Mouse (Mus musculus): ENCODE measurements around the gene Ldb2. TPM values are rescaled to one million over a fixed set of nuclear protein-coding genes. Genes with fewer than 3 reads are reported as not detected.

Ldb2 gene
- polyA plus RNA-seq, 1 experiment from 2014 or later, result 24.9 TPM

DNA sequence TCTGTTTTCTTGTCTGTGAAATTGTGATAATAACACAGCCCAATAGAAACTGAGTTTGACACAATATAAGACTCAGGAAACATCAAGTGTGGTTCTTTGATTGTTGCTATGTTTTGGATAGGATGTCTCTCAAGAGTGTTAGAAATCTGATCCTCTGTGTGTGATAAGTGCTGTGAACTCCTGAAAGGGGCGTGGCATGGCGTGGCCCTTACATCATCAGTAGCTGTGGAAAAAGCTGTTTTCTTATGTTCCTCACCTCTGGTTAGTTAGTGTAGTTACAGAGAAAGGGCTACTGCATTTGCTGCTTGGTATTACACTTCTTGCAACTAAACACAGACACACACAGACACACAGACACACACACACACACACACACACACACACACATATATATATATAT, 90.2 kb downstream of the Ldb2 start:
- no peak overlapping the region for H3K9ac ChIP-seq (ENCODE audit: low read length)
- no peak for ATAC-seq (ENCODE audit: insufficient read depth, low FRiP score, low TSS enrichment)
- H3K9me3 ChIP-seq (ENCODE audit: control insufficient read depth, low read length), result no peaks in the 10 kb centered on the region
- 0 out of 2 replicates have a peak, but pooled peaks cover 2% of the 10 kb centered on the region for H3K4me1 ChIP-seq (ENCODE audit: control insufficient read depth, insufficient read depth, low read length)
- DNase-seq (ENCODE audit: low spot score), result no peak
- H3K36me3 ChIP-seq (ENCODE audit: control insufficient read depth, insufficient read depth, low read length), result no peaks in the 10 kb centered on the region
- H3K27me3 ChIP-seq (ENCODE audit: control insufficient read depth, insufficient read depth, low read length), result no peaks in the 10 kb centered on the region
- no peak overlapping the region for H3K27ac ChIP-seq (ENCODE audit: low read depth, low read length)
- H3K4me3 ChIP-seq (ENCODE audit: low read depth, low read length), result no peak overlapping the region
- 83% methylated on average over 2 of the region's 2 CpGs for WGBS
- H3K4me2 ChIP-seq (ENCODE audit: low read depth), result no peak overlapping the region

DNA sequence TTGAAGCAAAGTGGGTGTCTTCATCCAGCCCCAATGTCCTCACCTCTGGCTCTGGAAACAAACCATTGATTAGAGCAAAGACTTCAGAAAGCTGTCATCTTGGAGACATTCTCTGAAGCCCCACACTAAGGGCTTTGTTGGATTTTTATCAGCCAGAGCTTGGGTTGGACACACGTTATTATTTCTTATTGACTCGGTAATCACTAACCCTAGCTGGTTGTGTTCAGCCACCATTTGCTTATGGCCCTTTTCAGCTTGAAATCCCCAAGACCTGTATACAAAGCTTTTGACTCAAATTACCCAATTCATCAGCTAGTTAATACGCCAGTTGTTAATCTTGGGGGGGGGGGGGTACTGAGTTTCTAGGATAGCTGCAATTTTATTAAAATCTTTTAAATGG, 91.5 kb downstream of the Ldb2 start:
- Histone ChIP-seq H3K27me3 (ENCODE audit: control insufficient read depth, insufficient read depth, low read length) (no peaks in the 10 kb centered on the region), H3K4me1 (ENCODE audit: control insufficient read depth, insufficient read depth, low read length) (no peaks in the 10 kb centered on the region), H3K36me3 (ENCODE audit: control insufficient read depth, insufficient read depth, low read length) (no peaks in the 10 kb centered on the region), H3K4me2 (ENCODE audit: low read depth) (no peak overlapping the region), H3K9me3 (ENCODE audit: control insufficient read depth, low read length) (no peaks in the 10 kb centered on the region), H3K4me3 (ENCODE audit: low read depth, low read length) (no peak overlapping the region), H3K9ac (ENCODE audit: low read length) (no peak overlapping the region), H3K27ac (ENCODE audit: low read depth, low read length) (no peak overlapping the region)
- no peak for DNase-seq (ENCODE audit: low spot score)
- WGBS, result 85% methylated on average over 3 of the region's 3 CpGs
- ATAC-seq (ENCODE audit: insufficient read depth, low FRiP score, low TSS enrichment), result no peak

DNA sequence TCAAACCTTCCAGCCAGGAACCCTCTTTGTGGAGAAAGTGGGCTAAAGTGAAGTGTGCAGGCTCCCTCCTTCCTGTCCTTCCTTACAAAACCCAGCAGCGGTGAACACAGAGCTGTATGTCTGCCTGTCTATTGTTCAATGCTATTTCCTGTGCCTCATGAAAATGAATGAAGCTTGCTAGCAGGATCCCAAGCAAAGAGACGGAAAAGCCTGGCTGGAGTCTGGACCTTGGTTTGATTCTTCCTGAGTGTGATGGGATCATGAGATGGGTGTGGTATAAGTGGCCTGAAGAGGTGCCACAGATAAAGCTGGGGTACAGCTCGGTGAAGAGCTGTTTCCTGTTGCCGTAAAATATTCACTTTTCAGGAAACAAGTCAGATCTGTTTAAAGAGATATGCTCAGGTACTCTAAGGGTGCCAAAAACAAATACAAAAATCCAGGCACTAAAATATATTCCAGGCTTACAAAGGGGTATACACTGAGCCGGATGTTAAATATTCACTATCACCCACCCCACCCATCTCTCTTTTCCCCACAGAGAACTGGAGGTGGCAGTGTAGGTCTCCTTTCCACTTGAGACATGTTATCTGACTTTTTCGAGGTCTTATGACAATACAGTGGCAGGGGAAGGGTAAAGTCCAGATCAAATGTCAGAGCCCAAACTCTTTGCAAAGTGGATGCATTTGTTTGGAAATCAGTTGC, 92.3 kb downstream of the Ldb2 start:
- no peak overlapping the region for H3K4me2 ChIP-seq (ENCODE audit: low read depth)
- ATAC-seq (ENCODE audit: insufficient read depth, low FRiP score, low TSS enrichment), result no peak
- no peaks in the 10 kb centered on the region for H3K9me3 ChIP-seq (ENCODE audit: control insufficient read depth, low read length)
- DNase-seq (ENCODE audit: low spot score), result no peak
- no peaks in the 10 kb centered on the region for H3K27me3 ChIP-seq (ENCODE audit: control insufficient read depth, insufficient read depth, low read length)
- no peak overlapping the region for H3K4me3 ChIP-seq (ENCODE audit: low read depth, low read length)
- H3K4me1 ChIP-seq (ENCODE audit: control insufficient read depth, insufficient read depth, low read length), result no peaks in the 10 kb centered on the region
- no peak overlapping the region for H3K9ac ChIP-seq (ENCODE audit: low read length)
- 62% methylated on average over 6 of the region's 6 CpGs for WGBS
- no peaks in the 10 kb centered on the region for H3K36me3 ChIP-seq (ENCODE audit: control insufficient read depth, insufficient read depth, low read length)
- H3K27ac ChIP-seq (ENCODE audit: low read depth, low read length), result no peak overlapping the region

DNA sequence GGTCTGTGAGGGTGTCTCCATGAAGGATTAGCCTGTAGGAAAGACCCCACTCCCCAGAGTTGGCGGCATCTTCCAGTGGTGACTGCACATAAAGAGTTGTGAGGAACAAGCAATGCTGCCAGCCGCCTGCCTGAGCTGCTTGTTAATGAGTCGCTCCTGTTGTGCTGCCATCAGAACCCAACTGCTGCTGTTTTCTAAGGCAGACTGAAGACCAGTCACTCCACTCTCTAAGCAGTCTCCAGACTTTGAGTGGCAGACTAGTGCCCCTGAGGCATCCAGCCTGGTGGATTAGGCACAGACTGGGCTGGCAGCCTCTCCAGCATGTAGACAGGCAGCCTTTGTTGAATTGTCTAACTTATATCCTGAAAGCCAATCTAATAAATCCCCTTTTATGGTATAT, 101.5 kb downstream of the Ldb2 start:
- H3K27me3 ChIP-seq (ENCODE audit: control insufficient read depth, insufficient read depth, low read length), result no peaks in the 10 kb centered on the region
- no peak overlapping the region for H3K9ac ChIP-seq (ENCODE audit: low read length)
- 73% methylated on average over 3 of the region's 3 CpGs for WGBS
- no peak overlapping the region for H3K27ac ChIP-seq (ENCODE audit: low read depth, low read length)
- no peaks in the 10 kb centered on the region for H3K9me3 ChIP-seq (ENCODE audit: control insufficient read depth, low read length)
- H3K36me3 ChIP-seq (ENCODE audit: control insufficient read depth, insufficient read depth, low read length), result no peaks in the 10 kb centered on the region
- H3K4me3 ChIP-seq (ENCODE audit: low read depth, low read length), result no peak overlapping the region
- no peak overlapping the region for H3K4me2 ChIP-seq (ENCODE audit: low read depth)
- DNase-seq (ENCODE audit: low spot score) (no peak), ATAC-seq (ENCODE audit: insufficient read depth, low FRiP score, low TSS enrichment) (no peak)
- H3K4me1 ChIP-seq (ENCODE audit: control insufficient read depth, insufficient read depth, low read length), result no peaks in the 10 kb centered on the region

DNA sequence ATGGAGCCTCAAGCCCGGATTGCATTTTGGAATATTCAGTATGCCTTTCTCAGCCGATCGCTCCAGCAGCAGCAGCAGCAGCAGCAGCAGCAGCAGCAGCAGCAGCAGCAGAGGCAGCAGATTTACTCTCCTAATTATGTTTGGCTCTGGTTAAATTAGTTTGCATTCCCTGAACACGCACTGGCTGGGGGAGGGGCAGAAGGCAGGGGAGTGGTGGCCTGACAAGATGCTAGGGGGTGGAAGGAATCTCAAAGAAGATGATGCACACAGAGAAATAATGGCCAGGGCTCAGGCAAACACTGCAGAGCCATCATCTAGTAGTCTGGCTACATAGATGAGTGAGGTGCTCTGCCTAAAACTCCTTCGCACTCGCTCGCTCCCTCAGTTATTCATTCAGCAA, 102.9 kb downstream of the Ldb2 start:
- no peaks in the 10 kb centered on the region for H3K36me3 ChIP-seq (ENCODE audit: control insufficient read depth, insufficient read depth, low read length)
- DNase-seq (ENCODE audit: low spot score) (no peak), ATAC-seq (ENCODE audit: insufficient read depth, low FRiP score, low TSS enrichment) (no peak; the same call in 1 of the 2 replicates)
- no peak overlapping the region for H3K9ac ChIP-seq (ENCODE audit: low read length)
- no peaks in the 10 kb centered on the region for H3K9me3 ChIP-seq (ENCODE audit: control insufficient read depth, low read length)
- H3K27ac ChIP-seq (ENCODE audit: low read depth, low read length), result no peak overlapping the region
- no peak overlapping the region for H3K4me3 ChIP-seq (ENCODE audit: low read depth, low read length)
- no peaks in the 10 kb centered on the region for H3K27me3 ChIP-seq (ENCODE audit: control insufficient read depth, insufficient read depth, low read length)
- 77% methylated on average over 7 of the region's 7 CpGs for WGBS
- H3K4me1 ChIP-seq (ENCODE audit: control insufficient read depth, insufficient read depth, low read length), result no peaks in the 10 kb centered on the region
- H3K4me2 ChIP-seq (ENCODE audit: low read depth), result no peak overlapping the region

DNA sequence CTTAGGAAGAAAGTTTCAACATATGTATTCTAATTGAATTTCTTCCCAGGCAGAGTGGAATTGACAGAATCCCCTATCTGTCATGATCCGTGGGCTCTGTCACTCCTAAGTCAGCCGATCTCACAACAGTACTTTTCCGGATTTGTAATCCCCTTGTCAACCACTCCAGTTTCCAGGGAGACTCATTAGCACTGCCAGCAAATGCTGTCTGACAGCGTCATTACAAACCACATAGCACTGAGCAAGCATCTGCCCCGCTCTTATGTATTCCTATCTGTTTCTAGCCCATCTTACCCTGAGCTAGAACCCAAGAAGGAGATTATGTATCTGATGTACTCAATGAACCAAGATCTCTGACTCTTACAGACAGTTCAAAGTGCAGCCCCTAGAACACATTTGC, 105.8 kb downstream of the Ldb2 start:
- H3K9ac ChIP-seq (ENCODE audit: low read length), result no peak overlapping the region
- no peak overlapping the region for H3K4me2 ChIP-seq (ENCODE audit: low read depth)
- no peak for ATAC-seq (ENCODE audit: insufficient read depth, low FRiP score, low TSS enrichment)
- no peaks in the 10 kb centered on the region for H3K27me3 ChIP-seq (ENCODE audit: control insufficient read depth, insufficient read depth, low read length)
- H3K4me3 ChIP-seq (ENCODE audit: low read depth, low read length), result no peak overlapping the region
- no peaks in the 10 kb centered on the region for H3K9me3 ChIP-seq (ENCODE audit: control insufficient read depth, low read length)
- 76% methylated on average over 5 of the region's 5 CpGs for WGBS
- DNase-seq (ENCODE audit: low spot score), result no peak
- no peaks in the 10 kb centered on the region for H3K4me1 ChIP-seq (ENCODE audit: control insufficient read depth, insufficient read depth, low read length)
- H3K36me3 ChIP-seq (ENCODE audit: control insufficient read depth, insufficient read depth, low read length), result no peaks in the 10 kb centered on the region
- no peak overlapping the region for H3K27ac ChIP-seq (ENCODE audit: low read depth, low read length)

DNA sequence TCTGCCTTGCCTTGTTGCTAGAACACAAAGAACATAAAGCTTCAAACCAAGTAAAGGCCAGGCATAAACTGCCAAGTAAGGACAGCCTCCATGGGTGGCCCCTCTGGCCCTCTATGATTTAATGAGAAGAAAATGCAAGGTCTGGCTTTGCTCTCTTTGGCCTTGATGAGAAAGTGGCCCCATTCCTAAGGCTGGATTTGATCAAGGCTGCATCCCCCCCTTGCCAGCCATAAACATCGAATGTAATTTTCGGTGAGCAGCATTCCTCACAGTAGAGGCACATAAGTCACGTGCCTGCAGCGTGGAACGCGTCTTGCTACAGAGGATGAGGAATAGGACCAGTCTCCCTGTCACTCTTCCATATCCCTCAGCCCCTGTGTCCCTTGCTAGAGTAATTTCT, 113.1 kb downstream of the Ldb2 start:
- no peak overlapping the region for H3K9ac ChIP-seq (ENCODE audit: low read length)
- no peaks in the 10 kb centered on the region for H3K4me1 ChIP-seq (ENCODE audit: control insufficient read depth, insufficient read depth, low read length)
- no peaks in the 10 kb centered on the region for H3K36me3 ChIP-seq (ENCODE audit: control insufficient read depth, insufficient read depth, low read length)
- DNase-seq (ENCODE audit: low spot score) (no peak), ATAC-seq (ENCODE audit: insufficient read depth, low FRiP score, low TSS enrichment) (no peak)
- H3K4me2 ChIP-seq (ENCODE audit: low read depth), result no peak overlapping the region
- no peak overlapping the region for H3K4me3 ChIP-seq (ENCODE audit: low read depth, low read length)
- WGBS, result 72% methylated on average over 6 of the region's 6 CpGs
- no peaks in the 10 kb centered on the region for H3K9me3 ChIP-seq (ENCODE audit: control insufficient read depth, low read length)
- H3K27ac ChIP-seq (ENCODE audit: low read depth, low read length), result no peak overlapping the region
- H3K27me3 ChIP-seq (ENCODE audit: control insufficient read depth, insufficient read depth, low read length), result no peaks in the 10 kb centered on the region

DNA sequence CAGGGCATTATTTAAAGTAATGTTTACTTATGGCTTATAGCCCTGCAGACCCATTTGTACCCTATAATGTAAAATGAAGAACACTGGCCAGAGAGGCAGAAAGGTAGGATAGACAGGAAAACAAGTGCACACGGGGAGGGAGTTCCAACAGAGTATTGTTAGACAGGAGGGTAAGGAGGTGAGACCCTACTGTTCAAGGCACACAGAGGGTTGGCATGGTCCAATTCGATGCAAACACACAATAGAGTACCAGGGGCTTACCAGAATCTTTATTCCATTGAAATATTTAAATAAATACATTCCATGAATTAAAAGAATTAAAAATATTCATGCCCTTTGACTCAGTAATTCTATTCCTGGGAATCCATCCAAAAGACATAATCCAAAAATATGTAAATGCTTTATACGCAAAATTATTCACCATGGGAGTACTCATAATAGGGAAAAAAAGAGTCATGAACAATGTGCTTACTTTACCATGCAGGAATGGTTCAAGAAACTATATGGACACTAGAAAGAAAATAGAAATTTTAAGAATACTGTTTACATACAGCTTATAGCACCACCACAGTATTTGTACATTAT, 118.3 kb downstream of the Ldb2 start:
- Histone ChIP-seq H3K4me1 (ENCODE audit: control insufficient read depth, insufficient read depth, low read length) (no peaks in the 10 kb centered on the region), H3K9me3 (ENCODE audit: control insufficient read depth, low read length) (no peaks in the 10 kb centered on the region), H3K4me2 (ENCODE audit: low read depth) (no peak overlapping the region), H3K27me3 (ENCODE audit: control insufficient read depth, insufficient read depth, low read length) (no peaks in the 10 kb centered on the region), H3K27ac (ENCODE audit: low read depth, low read length) (no peak overlapping the region), H3K9ac (ENCODE audit: low read length) (no peak overlapping the region), H3K36me3 (ENCODE audit: control insufficient read depth, insufficient read depth, low read length) (no peaks in the 10 kb centered on the region), H3K4me3 (ENCODE audit: low read depth, low read length) (no peak overlapping the region)
- no peak for DNase-seq (ENCODE audit: low spot score)
- ATAC-seq (ENCODE audit: insufficient read depth, low FRiP score, low TSS enrichment), result no peak
- WGBS, result 90% methylated on average over 3 of the region's 3 CpGs

DNA sequence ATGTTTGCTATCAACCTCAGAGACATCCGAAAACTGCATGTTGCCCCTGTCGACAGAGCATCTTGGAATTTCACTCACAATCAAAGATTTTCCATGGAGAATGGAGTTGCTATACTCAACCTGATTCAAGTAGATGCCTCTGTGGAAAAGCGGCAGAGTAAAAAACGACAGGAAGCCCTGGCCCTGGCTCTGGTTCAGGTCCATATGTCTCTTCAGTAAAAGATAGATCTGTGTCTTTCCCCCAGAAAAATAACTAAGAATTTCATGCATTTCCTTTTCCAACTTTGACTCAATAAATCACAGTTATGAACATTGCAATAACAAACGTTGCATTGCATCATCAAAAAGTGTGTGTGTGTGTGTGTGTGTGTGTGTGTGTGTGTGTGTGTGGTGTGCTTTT, 121.7 kb downstream of the Ldb2 start:
- no peak for DNase-seq (ENCODE audit: low spot score)

More for the DNA sequence above, 121.7 kb downstream of the Ldb2 start:
- H3K27ac ChIP-seq (ENCODE audit: low read depth, low read length), result no peak overlapping the region
- no peak for ATAC-seq (ENCODE audit: insufficient read depth, low FRiP score, low TSS enrichment)
- no peak overlapping the region for H3K4me3 ChIP-seq (ENCODE audit: low read depth, low read length)
- H3K9me3 ChIP-seq (ENCODE audit: control insufficient read depth, low read length), result no peaks in the 10 kb centered on the region
- no peak overlapping the region for H3K9ac ChIP-seq (ENCODE audit: low read length)
- WGBS, result 80% methylated on average over 5 of the region's 5 CpGs
- H3K36me3 ChIP-seq (ENCODE audit: control insufficient read depth, insufficient read depth, low read length), result no peaks in the 10 kb centered on the region
- H3K4me2 ChIP-seq (ENCODE audit: low read depth), result no peak overlapping the region
- H3K4me1 ChIP-seq (ENCODE audit: control insufficient read depth, insufficient read depth, low read length), result no peaks in the 10 kb centered on the region
- no peaks in the 10 kb centered on the region for H3K27me3 ChIP-seq (ENCODE audit: control insufficient read depth, insufficient read depth, low read length)
